Mouse (Mus musculus): ENCODE results near the gene Fxyd1.

- no peak for TF ChIP-seq CTCF (IDR thresholded peaks at IDR 0.05; ENCODE audit: low read depth, low read length)
- no peak for TF ChIP-seq POLR2A (IDR thresholded peaks at IDR 0.05; ENCODE audit: borderline replicate concordance, low read depth, low read length)
These were observed 13.3 kb upstream of the Fxyd1 start for GRCm38 (mm10) chr7:31070324-31070723.

Data from bone marrow macrophage, adult 2 months (primary cell).